Mouse (Mus musculus) heart, adult 2 months (tissue): ENCODE results near the gene Slc16a2.

Experiments used
- CTCF ChIP-seq: fragments of 200-600 bp; IDR thresholded peaks from 2 replicates; pipeline ENCODE4 v1.8.1; 2022; ENCODE audit warnings: antibody characterized with exemption, mild to moderate bottlenecking, moderate library complexity
- EP300 ChIP-seq: fragments of 200-500 bp; IDR thresholded peaks from 2 replicates; pipeline ENCODE4 v1.6.1; 2011; ENCODE audit warnings: low read depth, low read length, control low read depth; ENCODE audit not compliant: insufficient read depth
- POLR2A ChIP-seq: fragments of 200-500 bp; IDR thresholded peaks from 2 replicates; pipeline ENCODE4 v1.6.1; 2011; ENCODE audit warnings: mild to moderate bottlenecking, low read depth, low read length, control low read depth; ENCODE audit not compliant: insufficient read depth

DNA sequence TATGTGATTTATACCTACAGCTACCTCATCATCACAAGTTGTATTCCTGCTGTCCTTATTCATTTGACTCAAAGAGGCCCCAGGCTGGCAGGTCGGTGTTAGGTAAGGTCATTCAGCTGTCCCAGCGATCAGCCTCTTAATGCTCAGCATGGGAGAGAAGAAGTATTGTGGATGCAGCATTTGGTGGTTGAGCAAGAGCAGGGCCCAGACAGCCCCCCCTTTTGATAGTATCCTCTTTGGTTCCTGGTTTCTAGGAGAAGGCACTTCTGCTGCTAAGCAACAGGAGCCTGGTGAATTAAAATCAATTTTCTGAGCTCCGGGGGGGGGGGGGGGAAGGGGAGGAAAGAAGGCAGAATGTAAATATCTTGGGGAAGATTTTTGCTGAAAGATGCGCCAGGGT lies 162.8 kb downstream of the Slc16a2 start:
- TF ChIP-seq CTCF: no peak
- TF ChIP-seq POLR2A: no peak
- TF ChIP-seq EP300: no peak
